Mouse (Mus musculus) adrenal gland, adult (tissue): ENCODE measurements at regions not wholly inside any gene's neighbourhood (a gene's known extent, or its start where the extent isn't known, plus 50 kb on each side); places are given as distances from the start of the nearest gene placed in this dataset.

Source experiments
- DNase-seq, 2 experiments: peaks; one replicate each; pipeline ENCODE4 v3.0.0; 2022 to 2023; ENCODE audit warnings: low spot score in 1 of 2; ENCODE audit not compliant: inconsistent age in 2 of 2

- no peak for DNase-seq
Observed at GRCm38 (mm10) chr11:110889354-110890151, 78.3 kb upstream of the Kcnj16 start.

DNA sequence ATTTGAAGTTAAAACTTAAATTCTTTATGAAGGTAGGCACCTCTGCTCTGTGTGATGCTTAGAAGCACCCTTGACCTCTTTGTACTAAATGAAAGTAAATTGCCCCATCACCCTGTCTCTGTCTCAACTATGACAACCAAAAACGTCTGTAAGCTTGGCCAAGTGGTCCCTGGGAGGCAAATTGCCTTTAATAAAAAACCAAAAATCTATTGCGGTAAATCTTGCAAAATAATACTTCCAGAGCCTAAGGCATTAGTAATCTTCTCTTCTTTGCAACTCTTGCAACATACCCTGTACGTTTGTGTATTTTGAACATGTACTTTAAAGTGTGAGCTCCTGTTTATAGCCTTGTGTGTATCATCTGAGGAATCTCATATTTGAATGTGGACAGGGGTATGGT is 77.4 kb upstream of the Kcnj16 start:
- no peak for DNase-seq

DNA sequence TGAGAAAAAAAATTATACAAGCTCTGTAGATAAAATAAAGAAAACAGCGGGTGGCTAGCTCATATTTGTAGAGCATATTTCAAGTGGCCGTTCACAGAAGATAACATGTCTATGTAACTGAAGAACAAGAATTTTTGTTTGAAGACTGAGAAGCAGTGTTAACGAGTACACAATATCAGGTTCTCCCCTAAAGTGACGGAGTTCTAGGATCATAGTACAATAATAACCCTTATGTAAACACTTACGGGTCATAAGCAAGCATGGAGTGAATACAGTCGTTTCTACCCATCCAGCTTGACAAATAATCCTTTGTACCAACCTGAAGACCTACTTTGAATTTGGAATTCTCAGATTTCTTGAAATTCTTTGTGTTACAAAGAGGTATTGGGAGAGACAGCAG is 64.9 kb upstream of the Kcnj16 start:
- no peak for DNase-seq
